Mouse (Mus musculus) spleen, postnatal 0 days (tissue): ENCODE results near the gene Nlgn3. TPM values are rescaled to one million over a fixed set of nuclear protein-coding genes. Genes with fewer than 3 reads are reported as not detected.

Experiments used
- polyA plus RNA-seq: library from polyadenylated mRNA; unstranded; fragments of >200 nt; fragmentation: Nextera tagmentation; extraction: Ambion mirVana; gene quantifications from 2 replicates; pipeline ENCODE4 v1.2.1, GENCODE M21; 2015

Gene Nlgn3
- 0.32 and 0.58 TPM in 2 replicates for polyA plus RNA-seq

GRCm38 (mm10) chrX:101299055-101299454 lies at the start of gene Nlgn3:
Gene Nlgn3, plus strand, starts transcription at chrX:101299168.

DNA sequence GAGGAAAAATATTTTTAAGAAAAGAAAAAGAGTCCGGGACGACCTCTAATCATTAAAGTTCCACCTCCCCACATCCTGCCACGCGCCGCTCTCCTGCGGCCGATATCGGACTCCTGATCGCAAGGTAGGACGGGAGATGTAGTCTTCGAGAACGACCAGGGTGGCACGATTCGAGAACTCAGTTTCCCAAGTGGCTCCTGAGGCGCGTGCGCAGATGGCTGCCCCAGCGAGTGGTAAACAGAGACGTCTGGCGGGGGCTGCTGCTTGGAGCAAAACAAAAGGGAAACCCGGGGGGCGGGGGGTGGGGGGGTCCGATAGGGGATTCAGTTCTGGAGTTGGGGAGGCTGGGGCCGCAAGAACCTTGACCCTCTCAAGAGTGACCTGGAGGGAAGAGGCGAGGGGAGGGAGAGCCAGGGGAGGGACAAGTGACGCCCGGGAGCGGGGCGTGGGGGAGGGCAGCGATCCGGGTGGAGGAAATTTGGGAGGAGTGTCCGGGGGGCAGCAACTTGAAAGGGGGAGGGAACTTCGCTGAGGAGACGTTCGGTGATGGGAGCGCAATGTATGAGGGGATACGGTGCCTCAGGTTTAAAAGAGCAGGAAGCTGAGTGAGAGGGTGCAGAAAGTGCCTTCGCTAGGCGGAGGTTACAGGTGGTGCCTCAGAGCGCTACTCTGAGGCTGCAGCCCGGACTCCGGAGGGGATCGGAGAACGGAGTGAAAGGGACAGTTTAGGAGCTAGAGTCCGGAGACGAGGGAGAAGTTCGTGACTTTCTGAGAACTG lies 44.8 kb upstream of the Nlgn3 start, which contains the start of gene Foxo4:
Gene Foxo4, plus strand, starts transcription at position 577 of the 778 bp plus-strand sequence.

GRCm38 (mm10) chrX:101263892-101264291 lies 35.1 kb upstream of the Nlgn3 start, which contains the start of gene Gm614:
Gene Gm614, minus strand, starts transcription at chrX:101263992.

GRCm38 (mm10) chrX:101268025-101268754 lies 30.8 kb upstream of the Nlgn3 start, which contains the start of gene Il2rg:
Gene Il2rg, minus strand, starts transcription at chrX:101268255.

DNA sequence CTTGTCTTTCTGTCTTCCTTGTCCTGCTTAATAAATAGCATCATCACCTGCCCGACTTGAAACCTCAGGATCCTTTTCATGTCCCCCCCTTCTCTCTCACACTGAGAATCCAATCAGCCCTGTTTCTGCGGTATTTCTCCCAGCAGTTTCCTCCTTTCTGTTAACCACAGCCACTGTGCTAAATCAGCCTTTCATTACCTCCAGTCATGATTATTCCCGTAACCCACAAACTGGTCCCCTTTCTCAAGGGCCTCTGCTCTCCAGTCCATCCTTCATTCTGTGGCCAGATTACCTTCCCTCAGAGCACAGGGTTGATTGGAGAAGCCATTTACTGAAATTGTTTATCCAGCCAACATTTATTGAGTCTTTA lies 30.2 kb upstream of the Nlgn3 start, which contains the start of gene Gm20489:
Gene Gm20489, minus strand, starts transcription at position 269 of the 370 bp plus-strand sequence.

DNA sequence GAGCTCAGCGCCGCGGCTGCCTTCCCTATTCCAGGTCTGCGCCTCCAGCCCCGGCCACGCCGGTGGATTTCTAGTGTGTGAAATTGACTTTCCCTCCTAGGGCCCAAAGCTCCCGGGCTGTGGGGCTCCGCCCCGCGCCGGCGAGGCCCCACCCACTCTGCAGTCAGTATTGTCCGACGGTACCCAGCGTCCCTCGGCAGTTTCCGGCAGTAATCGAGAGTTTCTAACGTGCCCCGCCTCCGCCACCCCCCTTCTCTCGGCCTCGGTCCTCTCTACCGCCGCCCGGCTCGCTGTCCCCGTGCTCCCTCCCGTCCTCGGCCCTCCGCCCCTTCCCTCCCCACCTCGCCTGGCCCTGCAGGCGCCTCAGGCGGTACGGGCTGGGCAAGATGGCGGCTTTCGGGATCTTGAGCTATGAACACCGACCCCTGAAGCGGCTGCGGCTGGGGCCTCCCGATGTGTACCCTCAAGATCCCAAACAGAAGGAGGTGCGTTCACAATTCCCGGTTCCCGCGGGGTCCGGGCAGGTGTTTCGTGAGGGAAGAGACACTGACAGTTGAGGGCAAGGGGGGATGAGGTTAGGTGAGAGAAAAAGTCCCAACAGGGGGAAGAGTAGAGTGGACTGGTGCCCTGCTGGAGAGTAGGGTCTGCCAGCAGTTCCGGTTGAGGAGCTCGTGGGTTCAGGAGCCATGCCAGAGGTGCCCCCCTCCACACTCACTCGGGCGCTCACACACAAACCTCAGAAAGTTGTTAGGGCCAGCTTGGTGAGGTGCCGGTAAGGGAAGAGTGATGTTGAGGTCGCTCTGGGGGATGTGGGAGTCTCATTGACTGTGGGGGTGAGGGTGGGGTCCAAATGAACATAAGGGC lies 24.9 kb upstream of the Nlgn3 start, which contains the start of gene Med12:
Gene Med12, plus strand, starts transcription at position 156 of the 864 bp plus-strand sequence.

Other genes starting within 250 kb of the Nlgn3 start
- gene Tex11, start 239.5 kb upstream of the Nlgn3 start, polyA plus RNA-seq: not detected in 2 replicates
- gene Slc7a3, start 213.1 kb upstream of the Nlgn3 start, polyA plus RNA-seq: 0.15 and 0.22 TPM in 2 replicates
- gene Snx12, start 76.6 kb upstream of the Nlgn3 start, polyA plus RNA-seq: 19.6 and 23.3 TPM in 2 replicates
- gene Foxo4, start 44.6 kb upstream of the Nlgn3 start, polyA plus RNA-seq: 3.0 and 3.2 TPM in 2 replicates
- 0.28 and 0.41 TPM in 2 replicates for gene Gm614, start 35.2 kb upstream of the Nlgn3 start, polyA plus RNA-seq
- 18.7 and 27.4 TPM in 2 replicates for gene Il2rg, start 30.9 kb upstream of the Nlgn3 start, polyA plus RNA-seq
- gene Gm20489, start 30.1 kb upstream of the Nlgn3 start, polyA plus RNA-seq: not detected in 2 replicates
- gene Med12, start 25.1 kb upstream of the Nlgn3 start, polyA plus RNA-seq: 30.2 and 30.7 TPM in 2 replicates
- 0.19 TPM in 1 of 2 replicates, not detected in the other for gene Gjb1, start 77.2 kb downstream of the Nlgn3 start, polyA plus RNA-seq
- gene Zmym3, start 121.7 kb downstream of the Nlgn3 start, polyA plus RNA-seq: 6.9 and 9.5 TPM in 2 replicates
- gene Nono, start 130.2 kb downstream of the Nlgn3 start, polyA plus RNA-seq: 139 and 141 TPM in 2 replicates
- gene Itgb1bp2, start 149.9 kb downstream of the Nlgn3 start, polyA plus RNA-seq: 0.46 and 0.73 TPM in 2 replicates
- gene Taf1, start 233.6 kb downstream of the Nlgn3 start, polyA plus RNA-seq: 7.8 and 8.9 TPM in 2 replicates